Mouse (Mus musculus) liver, embryonic 14.5 days (tissue): ENCODE measurements around the gene Clasp1.

Experiments used
- CTCF ChIP-seq: IDR thresholded peaks from 2 replicates; pipeline ENCODE4 v1.5.1; 2016; ENCODE audit warnings: antibody characterized with exemption, low read depth, control low read depth
- EP300 ChIP-seq: IDR thresholded peaks from 2 replicates; pipeline ENCODE4 v1.6.1; 2016; ENCODE audit warnings: antibody characterized with exemption, low read depth

DNA sequence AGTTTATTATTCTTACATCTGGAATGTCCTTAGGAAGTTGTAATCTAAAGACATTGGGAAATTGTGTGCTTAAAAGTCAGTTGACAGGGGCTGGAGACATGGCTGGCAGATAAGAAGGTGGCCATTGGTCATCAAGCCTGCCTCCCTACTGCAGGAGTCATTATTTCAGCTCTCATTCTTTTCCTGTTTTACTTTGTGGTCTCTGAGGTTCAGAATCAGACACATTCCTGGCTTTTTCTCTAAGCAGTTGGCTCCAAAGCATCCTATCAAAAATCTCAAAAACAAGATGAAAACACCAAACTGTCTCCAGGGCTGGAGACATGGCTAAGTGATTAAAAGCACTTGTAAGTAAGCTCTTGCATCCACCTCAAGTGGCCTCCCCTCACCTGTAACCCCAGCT lies 49.5 kb downstream of the Clasp1 start:
- TF ChIP-seq CTCF (no peak), EP300 (no peak)
